Comparison of ENCODE assay signal across 15 mouse cellular contexts in the genomic region with DNA sequence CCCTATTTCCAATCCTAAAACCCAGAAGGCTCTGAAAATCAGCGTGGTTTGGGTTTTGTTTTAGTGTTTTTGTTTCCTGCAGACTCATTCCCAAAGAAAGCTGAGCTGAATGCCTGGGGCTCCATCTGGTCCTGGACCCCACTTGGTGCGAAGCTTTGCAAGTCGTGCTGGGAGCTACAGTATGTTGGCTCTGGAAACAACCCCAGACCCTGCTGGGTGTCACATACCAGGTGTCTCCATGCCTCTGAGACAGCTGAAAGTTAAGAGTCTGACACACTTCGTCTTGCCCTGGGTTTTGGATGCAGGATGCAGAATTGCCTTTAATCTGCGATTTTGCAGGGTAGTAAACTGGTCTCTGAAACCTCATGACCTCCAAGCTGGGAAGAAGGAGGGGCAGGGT. TPM values are rescaled to one million over a fixed set of nuclear protein-coding genes. Genes with fewer than 3 reads are reported as not detected.
A peak's percentile ranks its signal among the peaks of the same experiment; 100 is the strongest.
DNase-seq lines count a peak whose midpoint lies in the region; ATAC-seq and TF ChIP-seq lines count a peak whose summit lies in the region.
"Had no signal": no experiment of that assay in that cellular context is flagged by ENCODE, and none has a peak within 500 bp of the region (broad histone marks: within the 10 kb centered on the region; RNA-seq: fewer than 3 reads in every experiment).

No protein-coding gene starts in this region.

- no peak overlapping the region for H3K9ac ChIP-seq in hindbrain, embryonic 15.5 days
- no peak overlapping the region for H3K9ac ChIP-seq in hindbrain, embryonic 11.5 days (ENCODE audit: low read depth, low read length)
- no peak overlapping the region for H3K9ac ChIP-seq in embryonic facial prominence, embryonic 11.5 days (replicated peaks; ENCODE audit: low read length)
- no peak overlapping the region for H3K9ac ChIP-seq in hindbrain, postnatal 0 days (replicated peaks; ENCODE audit: low read length)
- H3K9ac ChIP-seq: neural tube, embryonic 15.5 days had no signal

- H3K9me3 ChIP-seq in hindbrain, embryonic 15.5 days, result no peaks in the 10 kb centered on the region
- no peaks in the 10 kb centered on the region for H3K9me3 ChIP-seq in hindbrain, embryonic 11.5 days (ENCODE audit: control insufficient read depth, low read length)
- no peaks in the 10 kb centered on the region for H3K9me3 ChIP-seq in embryonic facial prominence, embryonic 11.5 days (replicated peaks; ENCODE audit: control insufficient read depth, low read length)
- no peaks in the 10 kb centered on the region for H3K9me3 ChIP-seq in hindbrain, postnatal 0 days (ENCODE audit: low read length)
- H3K9me3 ChIP-seq: G1E; neural tube, embryonic 15.5 days had no signal

- WGBS in hindbrain, embryonic 15.5 days, result 32% methylated on average over 5 of the region's 5 CpGs
- 39% methylated on average over 5 of the region's 5 CpGs for WGBS in hindbrain, embryonic 11.5 days
- WGBS in embryonic facial prominence, embryonic 11.5 days, result 30% methylated on average over 5 of the region's 5 CpGs
- WGBS in hindbrain, postnatal 0 days, result 19% methylated on average over 5 of the region's 5 CpGs

- DNase-seq in hindbrain, embryonic 11.5 days (ENCODE audit: low spot score), result no peak
- peak; percentile 87 for DNase-seq in cerebellum, adult 11-12 months
- peak; percentile 19 for DNase-seq in embryonic facial prominence, embryonic 11.5 days (ENCODE audit: low spot score)
- DNase-seq in hindbrain, postnatal 0 days (ENCODE audit: low spot score), result peak; percentile 58
- DNase-seq in right cerebral cortex, adult 18-20 months, result no peak
- no peak for DNase-seq in embryo, embryonic 10 days (ENCODE audit: low spot score)
- no peak for DNase-seq in frontal cortex, postnatal 14 days (ENCODE audit: low spot score in 2 of 2)
- DNase-seq: heart, adult 11 months; heart, postnatal 10 days; right cerebral cortex, postnatal 14 days had no signal

- H3K4me2 ChIP-seq in hindbrain, embryonic 15.5 days, result no peak overlapping the region
- H3K4me2 ChIP-seq in hindbrain, embryonic 11.5 days (replicated peaks; ENCODE audit: low read depth, low read length), result no peak overlapping the region
- no peak overlapping the region for H3K4me2 ChIP-seq in embryonic facial prominence, embryonic 11.5 days (ENCODE audit: low read depth, low read length)
- H3K4me2 ChIP-seq in hindbrain, postnatal 0 days (ENCODE audit: low read depth, low read length), result no peak overlapping the region
- H3K4me2 ChIP-seq: neural tube, embryonic 15.5 days had no signal

- no peak overlapping the region for H3K4me3 ChIP-seq in hindbrain, embryonic 15.5 days
- H3K4me3 ChIP-seq in hindbrain, embryonic 11.5 days (ENCODE audit: low read depth, low read length), result no peak overlapping the region
- no peak overlapping the region for H3K4me3 ChIP-seq in embryonic facial prominence, embryonic 11.5 days (ENCODE audit: low read depth, low read length)
- H3K4me3 ChIP-seq in hindbrain, postnatal 0 days (ENCODE audit: low read length), result no peak overlapping the region
- H3K4me3 ChIP-seq: neural tube, embryonic 15.5 days had no signal

- ATAC-seq in hindbrain, embryonic 15.5 days (ENCODE audit: low FRiP score, low read depth), result no peak
- no peak for ATAC-seq in hindbrain, embryonic 11.5 days (ENCODE audit: low FRiP score)
- ATAC-seq in embryonic facial prominence, embryonic 11.5 days (replicated peaks; ENCODE audit: insufficient number of reproducible peaks, low FRiP score, low TSS enrichment, low read depth), result no peak
- ATAC-seq in hindbrain, postnatal 0 days, result peak; percentile 56; the same call in 1 of the 2 replicates

- H3K27me3 ChIP-seq in hindbrain, embryonic 15.5 days, result no peaks in the 10 kb centered on the region
- no peaks in the 10 kb centered on the region for H3K27me3 ChIP-seq in hindbrain, embryonic 11.5 days (ENCODE audit: control insufficient read depth, insufficient read depth, low read length)
- H3K27me3 ChIP-seq in embryonic facial prominence, embryonic 11.5 days (ENCODE audit: control insufficient read depth, insufficient read depth, low read length), result no peaks in the 10 kb centered on the region
- no peaks in the 10 kb centered on the region for H3K27me3 ChIP-seq in hindbrain, postnatal 0 days (ENCODE audit: insufficient read depth, low read length)
- H3K27me3 ChIP-seq: neural tube, embryonic 15.5 days had no signal

- peak overlapping the region; percentile 46; the same call in 1 of the 2 replicates for H3K27ac ChIP-seq in hindbrain, embryonic 15.5 days (replicated peaks)
- H3K27ac ChIP-seq in hindbrain, embryonic 11.5 days (ENCODE audit: low read depth, low read length), result no peak overlapping the region
- no peak overlapping the region for H3K27ac ChIP-seq in embryonic facial prominence, embryonic 11.5 days (replicated peaks; ENCODE audit: low read depth, low read length)
- H3K27ac ChIP-seq in hindbrain, postnatal 0 days, result peak overlapping the region; percentile 20; the same call in 1 of the 2 replicates
- H3K27ac ChIP-seq: macrophage had no signal

- peaks cover 15% of the 10 kb centered on the region for H3K4me1 ChIP-seq in hindbrain, embryonic 15.5 days (replicated peaks)
- H3K4me1 ChIP-seq in hindbrain, embryonic 11.5 days (replicated peaks; ENCODE audit: control insufficient read depth, insufficient read depth, low read length), result peaks cover 7% of the 10 kb centered on the region; the same call in 1 of the 2 replicates
- H3K4me1 ChIP-seq in embryonic facial prominence, embryonic 11.5 days (ENCODE audit: control insufficient read depth, insufficient read depth, low read length), result no peaks in the 10 kb centered on the region
- no peaks in the 10 kb centered on the region for H3K4me1 ChIP-seq in hindbrain, postnatal 0 days (ENCODE audit: insufficient read depth, low read length)

- no peaks in the 10 kb centered on the region for H3K36me3 ChIP-seq in hindbrain, embryonic 15.5 days
- H3K36me3 ChIP-seq in hindbrain, embryonic 11.5 days (ENCODE audit: control insufficient read depth, insufficient read depth, low read length), result no peaks in the 10 kb centered on the region
- H3K36me3 ChIP-seq in embryonic facial prominence, embryonic 11.5 days (replicated peaks; ENCODE audit: control insufficient read depth, insufficient read depth, low read depth, low read length), result no peaks in the 10 kb centered on the region
- no peaks in the 10 kb centered on the region for H3K36me3 ChIP-seq in hindbrain, postnatal 0 days (ENCODE audit: insufficient read depth, low read length)
- H3K36me3 ChIP-seq: G1E; neural tube, embryonic 15.5 days had no signal

- TF ChIP-seq CTCF in hindbrain, postnatal 0 days (IDR thresholded peaks at IDR 0.05; ENCODE audit: low read depth), result no peak

RNA-seq across cellular contexts. Expression of a gene that starts 23.2 kb away (rescaled TPM):
- 1.8 and 2.1 TPM in 2 replicates for polyA plus RNA-seq in hindbrain, embryonic 15.5 days (2015; fragmentation: Nextera tagmentation; extraction: Ambion mirVana)
- polyA plus RNA-seq in hindbrain, embryonic 11.5 days (2014; fragmentation: Nextera tagmentation; extraction: Ambion mirVana), result 0.86 and 1.7 TPM in 2 replicates
- polyA plus RNA-seq in embryonic facial prominence, embryonic 11.5 days (2014; fragmentation: Nextera tagmentation; extraction: Ambion mirVana), result 3.0 and 3.4 TPM in 2 replicates
- 0.72 and 0.84 TPM in 2 replicates for total RNA-seq in hindbrain, postnatal 0 days (2014; rRNA removed)
- 2.3 and 2.4 TPM in 2 replicates for polyA plus RNA-seq in hindbrain, postnatal 0 days (2015; fragmentation: Nextera tagmentation; extraction: Ambion mirVana)
- total RNA-seq: G1E; monocyte, adult 5-6 weeks had no signal
- polyA plus RNA-seq: G1E, macrophage had no signal

RNA-seq across cellular contexts. Expression of a gene that starts 49.3 kb away (rescaled TPM):
- 15.6 and 17.1 TPM in 2 replicates for polyA plus RNA-seq in hindbrain, embryonic 15.5 days (2015; fragmentation: Nextera tagmentation; extraction: Ambion mirVana)
- 11.5 and 15.4 TPM in 2 replicates for polyA plus RNA-seq in hindbrain, embryonic 11.5 days (2014; fragmentation: Nextera tagmentation; extraction: Ambion mirVana)
- polyA plus RNA-seq in embryonic facial prominence, embryonic 11.5 days (2014; fragmentation: Nextera tagmentation; extraction: Ambion mirVana), result 14.2 and 14.6 TPM in 2 replicates
- total RNA-seq in hindbrain, postnatal 0 days (2014; rRNA removed), result 19.9 and 22.3 TPM in 2 replicates
- 18.6 and 20.6 TPM in 2 replicates for polyA plus RNA-seq in hindbrain, postnatal 0 days (2015; fragmentation: Nextera tagmentation; extraction: Ambion mirVana)

Comparison
In these comparisons a context has a peak if more than half of its experiments do, and no peak if none do; other contexts are left out.
1. H3K27ac ChIP-seq: peak in hindbrain, embryonic 15.5 days (single experiment) and hindbrain, postnatal 0 days (single experiment); none in hindbrain, embryonic 11.5 days (single experiment) and embryonic facial prominence, embryonic 11.5 days (single experiment).
2. DNase-seq: peak in cerebellum, adult 11-12 months (single experiment), embryonic facial prominence, embryonic 11.5 days (single experiment) and hindbrain, postnatal 0 days (single experiment); none in hindbrain, embryonic 11.5 days (single experiment), right cerebral cortex, adult 18-20 months (single experiment), embryo, embryonic 10 days (single experiment) and frontal cortex, postnatal 14 days (0 of 2).